Mouse (Mus musculus) limb, embryonic 11.5 days (tissue): ENCODE data around the gene Cplx1. TPM values are rescaled to one million over a fixed set of nuclear protein-coding genes. Genes with fewer than 3 reads are reported as not detected.

Experiments used
- polyA plus RNA-seq: library from polyadenylated mRNA; unstranded; fragments of >200 nt; fragmentation: Nextera tagmentation; extraction: Ambion mirVana; gene quantifications from 2 replicates; pipeline ENCODE4 v1.2.1, GENCODE M21; 2014

Cplx1 gene
- polyA plus RNA-seq, 1 experiment from 2014 or later, result 0.17 TPM

Other genes starting within 250 kb of the Cplx1 start
- gene Pigg, start 237.4 kb downstream of the Cplx1 start, polyA plus RNA-seq, result 3.1 and 3.6 TPM in 2 replicates
- not detected in 2 replicates for gene Gm42517, start 182.1 kb downstream of the Cplx1 start, polyA plus RNA-seq
- 0.13 and 0.34 TPM in 2 replicates for gene Pde6b, start 161.6 kb downstream of the Cplx1 start, polyA plus RNA-seq
- 470 and 484 TPM in 2 replicates for gene Atp5k, start 115.6 kb downstream of the Cplx1 start, polyA plus RNA-seq
- 0.15 and 0.31 TPM in 2 replicates for gene Mfsd7a, start 101.1 kb downstream of the Cplx1 start, polyA plus RNA-seq
- 29.1 TPM in 2 replicates for gene Pcgf3, start 88.8 kb downstream of the Cplx1 start, polyA plus RNA-seq
- 45.9 and 46.4 TPM in 2 replicates for gene Gak, start 79.7 kb upstream of the Cplx1 start, polyA plus RNA-seq
- gene Tmem175, start 79.7 kb upstream of the Cplx1 start, polyA plus RNA-seq, result 16.5 and 18.3 TPM in 2 replicates
- gene Idua, start 110.3 kb upstream of the Cplx1 start, polyA plus RNA-seq, result 14.3 and 14.5 TPM in 2 replicates
- gene Dgkq, start 119.6 kb upstream of the Cplx1 start, polyA plus RNA-seq, result 8.5 and 11.3 TPM in 2 replicates
- 0.55 and 0.84 TPM in 2 replicates for gene Slc26a1, start 125.5 kb upstream of the Cplx1 start, polyA plus RNA-seq
- gene Fgfrl1, start 142.4 kb upstream of the Cplx1 start, polyA plus RNA-seq, result 38.1 and 46.0 TPM in 2 replicates
- gene Rnf212, start 225.0 kb upstream of the Cplx1 start, polyA plus RNA-seq, result 0.21 and 0.65 TPM in 2 replicates
- gene Tmed11, start 245.3 kb upstream of the Cplx1 start, polyA plus RNA-seq, result not detected in 2 replicates